Mouse (Mus musculus) MEL (cell line): ENCODE measurements at regions not wholly inside any gene's neighbourhood (a gene's known extent, or its start where the extent isn't known, plus 50 kb on each side); places are given as distances from the start of the nearest gene placed in this dataset.

ENCODE experiments used
- CTCF ChIP-seq, 3 experiments: IDR thresholded peaks in 2 of 3; conservative IDR thresholded peaks in 1 of 3; 2 replicates each; pipeline ENCODE4 v1.5.1; 2011 to 2012; ENCODE audit warnings: low read length in 3 of 3, low read depth in 2 of 3, mild to moderate bottlenecking in 2 of 3, improper control_type of control experiment in 1 of 3, inconsistent platforms in 1 of 3, mixed read lengths in 1 of 3, moderate library complexity in 1 of 3; ENCODE audit not compliant: control insufficient read depth in 1 of 3, insufficient read depth in 1 of 3, poor library complexity in 1 of 3, severe bottlenecking in 1 of 3
- MAFK ChIP-seq: IDR thresholded peaks from 2 replicates; pipeline ENCODE4 v1.6.1; 2011; ENCODE audit warnings: low read depth, mild to moderate bottlenecking, low read length, improper control_type of control experiment, borderline replicate concordance
- MAX ChIP-seq: IDR thresholded peaks from 2 replicates; pipeline ENCODE4 v1.6.1; 2011; ENCODE audit warnings: low read length, improper control_type of control experiment
- MXI1 ChIP-seq: IDR thresholded peaks from 2 replicates; pipeline ENCODE4 v1.6.1; 2011; ENCODE audit warnings: mild to moderate bottlenecking, low read depth, low read length, improper control_type of control experiment
- MYC ChIP-seq: IDR thresholded peaks from 2 replicates; pipeline ENCODE4 v1.6.1; 2011; ENCODE audit warnings: low read depth, mild to moderate bottlenecking, low read length, improper control_type of control experiment, moderate library complexity
- POLR2A ChIP-seq, 2 experiments: IDR thresholded peaks; 2 replicates each; pipeline ENCODE4 v1.6.1; 2011 to 2012; ENCODE audit warnings: low read length in 2 of 2, mild to moderate bottlenecking in 2 of 2, control low read depth in 1 of 2, improper control_type of control experiment in 1 of 2, low read depth in 1 of 2, moderate library complexity in 1 of 2; ENCODE audit not compliant: control insufficient read depth in 1 of 2, insufficient read depth in 1 of 2, poor library complexity in 1 of 2
- TCF12 ChIP-seq: IDR thresholded peaks from 2 replicates; pipeline ENCODE4 v1.6.1; 2014; ENCODE audit warnings: low read depth, mild to moderate bottlenecking, inconsistent platforms, low read length, improper control_type of control experiment, moderate library complexity

- TF ChIP-seq CTCF (IDR thresholded peaks at IDR 0.05 in 2 of 3, conservative IDR thresholded peaks at IDR 0.05 in 1 of 3; ENCODE audit: control insufficient read depth in 1 of 3, insufficient read depth in 1 of 3, low read depth in 2 of 3, low read length in 3 of 3, poor library complexity in 1 of 3, severe bottlenecking in 1 of 3) (no peak), POLR2A (IDR thresholded peaks at IDR 0.05; ENCODE audit: control insufficient read depth in 1 of 2, insufficient read depth in 1 of 2, low read depth in 1 of 2, low read length in 2 of 2, poor library complexity in 1 of 2) (no peak), TCF12 (no peak), MXI1 (no peak), MAX (no peak), MAFK (no peak), MYC (no peak)
These were observed 99.4 kb downstream of the Trib2 start for GRCm38 (mm10) chr12:15717342-15717741.
